Mouse (Mus musculus): ENCODE data around the gene Mlph. TPM values are rescaled to one million over a fixed set of nuclear protein-coding genes. Genes with fewer than 3 reads are reported as not detected.

Gene Mlph
- total and polyA plus RNA-seq, 3 experiments = not detected

GRCm38 (mm10) chr1:90885771-90886460, 29.0 kb upstream of the Mlph start:
- Histone ChIP-seq H3K4me3 (ENCODE audit: low read depth, low read length) (no peak overlapping the region), H3K4me1 (ENCODE audit: insufficient read depth, low read depth, low read length) (no peaks in the 10 kb centered on the region), H3K9me3 (replicated peaks) (peaks cover 46% of the 10 kb centered on the region), H3K27me3 (ENCODE audit: insufficient read depth, low read length) (no peaks in the 10 kb centered on the region), H3K36me3 (replicated peaks) (no peaks in the 10 kb centered on the region)
- DNase-seq (ENCODE audit: low spot score) (no peak), ATAC-seq (ENCODE audit: extremely low read depth, insufficient number of reproducible peaks, low FRiP score, poor library complexity, severe bottlenecking) (no peak)
- no peak for TF ChIP-seq GATA2 (IDR thresholded peaks at IDR 0.05; ENCODE audit: borderline replicate concordance, low read depth, low read length)
- TF ChIP-seq CTCF (IDR thresholded peaks at IDR 0.05; ENCODE audit: low read depth, low read length) = no peak
- TF ChIP-seq GATA1 (IDR thresholded peaks at IDR 0.05; ENCODE audit: borderline replicate concordance, low read length) = no peak
- TF ChIP-seq POLR2AphosphoS5 (IDR thresholded peaks at IDR 0.05; ENCODE audit: insufficient replicate concordance, low read depth, low read length) = no peak
- TF ChIP-seq TAL1 (conservative IDR thresholded peaks at IDR 0.05; ENCODE audit: low read depth, low read length) = no peak

- TF ChIP-seq CTCF (IDR thresholded peaks at IDR 0.05; ENCODE audit: low read depth, low read length) = no peak
- TF ChIP-seq TAL1 (conservative IDR thresholded peaks at IDR 0.05; ENCODE audit: low read depth, low read length) = no peak
- no peak for TF ChIP-seq POLR2AphosphoS5 (IDR thresholded peaks at IDR 0.05; ENCODE audit: insufficient replicate concordance, low read depth, low read length)
- no peak for TF ChIP-seq GATA1 (IDR thresholded peaks at IDR 0.05; ENCODE audit: borderline replicate concordance, low read length)
- TF ChIP-seq GATA2 (IDR thresholded peaks at IDR 0.05; ENCODE audit: borderline replicate concordance, low read depth, low read length) = no peak
These were observed 20.4 kb upstream of the Mlph start for GRCm38 (mm10) chr1:90894521-90894920.

GRCm38 (mm10) chr1:90895004-90895403, 19.9 kb upstream of the Mlph start:
- H3K9me3 ChIP-seq (replicated peaks) = peaks cover 59% of the 10 kb centered on the region
- TF ChIP-seq GATA1 (IDR thresholded peaks at IDR 0.05; ENCODE audit: borderline replicate concordance, low read length) (no peak), GATA2 (IDR thresholded peaks at IDR 0.05; ENCODE audit: borderline replicate concordance, low read depth, low read length) (no peak), POLR2AphosphoS5 (IDR thresholded peaks at IDR 0.05; ENCODE audit: insufficient replicate concordance, low read depth, low read length) (no peak), TAL1 (conservative IDR thresholded peaks at IDR 0.05; ENCODE audit: low read depth, low read length) (no peak), CTCF (IDR thresholded peaks at IDR 0.05; ENCODE audit: low read depth, low read length) (no peak)
- DNase-seq (ENCODE audit: low spot score) = no peak
- no peaks in the 10 kb centered on the region for H3K4me1 ChIP-seq (ENCODE audit: insufficient read depth, low read depth, low read length)
- no peaks in the 10 kb centered on the region for H3K36me3 ChIP-seq (replicated peaks)
- H3K4me3 ChIP-seq (ENCODE audit: low read depth, low read length) = no peak overlapping the region
- ATAC-seq (ENCODE audit: extremely low read depth, insufficient number of reproducible peaks, low FRiP score, poor library complexity, severe bottlenecking) = no peak
- H3K27me3 ChIP-seq (ENCODE audit: insufficient read depth, low read length) = no peaks in the 10 kb centered on the region

More at GRCm38 (mm10) chr1:90894521-90894920, 20.4 kb upstream of the Mlph start:
- H3K27me3 ChIP-seq (ENCODE audit: insufficient read depth, low read length) = no peaks in the 10 kb centered on the region
- no peaks in the 10 kb centered on the region for H3K36me3 ChIP-seq (replicated peaks)
- no peaks in the 10 kb centered on the region for H3K4me1 ChIP-seq (ENCODE audit: insufficient read depth, low read depth, low read length)
- peaks cover 55% of the 10 kb centered on the region for H3K9me3 ChIP-seq (replicated peaks)
- DNase-seq (ENCODE audit: low spot score) (no peak), ATAC-seq (ENCODE audit: extremely low read depth, insufficient number of reproducible peaks, low FRiP score, poor library complexity, severe bottlenecking) (no peak)
- no peak overlapping the region for H3K4me3 ChIP-seq (ENCODE audit: low read depth, low read length)

GRCm38 (mm10) chr1:90896281-90896680, 18.6 kb upstream of the Mlph start:
- no peak for ATAC-seq (ENCODE audit: extremely low read depth, insufficient number of reproducible peaks, low FRiP score, poor library complexity, severe bottlenecking)
- no peaks in the 10 kb centered on the region for H3K27me3 ChIP-seq (ENCODE audit: insufficient read depth, low read length)

GRCm38 (mm10) chr1:90896741-90897361, 18.0 kb upstream of the Mlph start:
- Histone ChIP-seq H3K27me3 (ENCODE audit: insufficient read depth, low read length) (no peaks in the 10 kb centered on the region), H3K4me3 (ENCODE audit: low read depth, low read length) (no peak overlapping the region), H3K9me3 (replicated peaks) (peaks cover 78% of the 10 kb centered on the region), H3K4me1 (ENCODE audit: insufficient read depth, low read depth, low read length) (no peaks in the 10 kb centered on the region), H3K36me3 (replicated peaks) (no peaks in the 10 kb centered on the region)
- DNase-seq (ENCODE audit: low spot score) = no peak
- ATAC-seq (ENCODE audit: extremely low read depth, insufficient number of reproducible peaks, low FRiP score, poor library complexity, severe bottlenecking) = no peak
- no peak for TF ChIP-seq GATA1 (IDR thresholded peaks at IDR 0.05; ENCODE audit: borderline replicate concordance, low read length)
- TF ChIP-seq GATA2 (IDR thresholded peaks at IDR 0.05; ENCODE audit: borderline replicate concordance, low read depth, low read length) = no peak
- TF ChIP-seq CTCF (IDR thresholded peaks at IDR 0.05; ENCODE audit: low read depth, low read length) = no peak
- no peak for TF ChIP-seq POLR2AphosphoS5 (IDR thresholded peaks at IDR 0.05; ENCODE audit: insufficient replicate concordance, low read depth, low read length)
- TF ChIP-seq TAL1 (conservative IDR thresholded peaks at IDR 0.05; ENCODE audit: low read depth, low read length) = no peak

More at GRCm38 (mm10) chr1:90896281-90896680, 18.6 kb upstream of the Mlph start:
- no peaks in the 10 kb centered on the region for H3K4me1 ChIP-seq (ENCODE audit: insufficient read depth, low read depth, low read length)
- no peak overlapping the region for H3K4me3 ChIP-seq (ENCODE audit: low read depth, low read length)
- DNase-seq (ENCODE audit: low spot score) = no peak
- H3K36me3 ChIP-seq (replicated peaks) = no peaks in the 10 kb centered on the region
- TF ChIP-seq TAL1 (conservative IDR thresholded peaks at IDR 0.05; ENCODE audit: low read depth, low read length) (no peak), GATA2 (IDR thresholded peaks at IDR 0.05; ENCODE audit: borderline replicate concordance, low read depth, low read length) (no peak), CTCF (IDR thresholded peaks at IDR 0.05; ENCODE audit: low read depth, low read length) (no peak), POLR2AphosphoS5 (IDR thresholded peaks at IDR 0.05; ENCODE audit: insufficient replicate concordance, low read depth, low read length) (no peak), GATA1 (IDR thresholded peaks at IDR 0.05; ENCODE audit: borderline replicate concordance, low read length) (no peak)
- H3K9me3 ChIP-seq (replicated peaks) = peaks cover 72% of the 10 kb centered on the region

- no peaks in the 10 kb centered on the region for H3K36me3 ChIP-seq (replicated peaks)
- H3K4me3 ChIP-seq (ENCODE audit: low read depth, low read length) = no peak overlapping the region
- TF ChIP-seq CTCF (IDR thresholded peaks at IDR 0.05; ENCODE audit: low read depth, low read length) (no peak), TAL1 (conservative IDR thresholded peaks at IDR 0.05; ENCODE audit: low read depth, low read length) (no peak), POLR2AphosphoS5 (IDR thresholded peaks at IDR 0.05; ENCODE audit: insufficient replicate concordance, low read depth, low read length) (no peak), GATA1 (IDR thresholded peaks at IDR 0.05; ENCODE audit: borderline replicate concordance, low read length) (no peak)
- ATAC-seq (ENCODE audit: extremely low read depth, insufficient number of reproducible peaks, low FRiP score, poor library complexity, severe bottlenecking) (no peak), DNase-seq (ENCODE audit: low spot score) (no peak)
- H3K27me3 ChIP-seq (ENCODE audit: insufficient read depth, low read length) = no peaks in the 10 kb centered on the region
- peaks cover 83% of the 10 kb centered on the region for H3K9me3 ChIP-seq (replicated peaks)
- H3K4me1 ChIP-seq (ENCODE audit: insufficient read depth, low read depth, low read length) = no peaks in the 10 kb centered on the region
These were observed 16.9 kb upstream of the Mlph start for GRCm38 (mm10) chr1:90898012-90898411.

All from G1E (cell line).